Mouse (Mus musculus) bone marrow macrophage, adult 2 months (primary cell): ENCODE measurements around the gene Heca. TPM values are rescaled to one million over a fixed set of nuclear protein-coding genes. Genes with fewer than 3 reads are reported as not detected.
"Not testable (repeated sequence)": the region's sequence is repeated elsewhere in the genome, so short reads cannot be mapped to it uniquely, and the experiment has no call there.

Experiments used
- H3K27ac ChIP-seq: 2 replicates; pipeline ENCODE4 v1.5.1; 2012; ENCODE audit warnings: low read depth, low read length; ENCODE audit not compliant: insufficient read depth
- H3K4me1 ChIP-seq: 2 replicates; pipeline ENCODE4 v1.6.1; 2012; ENCODE audit warnings: low read length; ENCODE audit not compliant: control insufficient read depth, insufficient read depth
- H3K4me3 ChIP-seq: 2 replicates; pipeline ENCODE4 v1.5.1; 2012; ENCODE audit warnings: mild to moderate bottlenecking, low read length, moderate library complexity; ENCODE audit not compliant: insufficient read depth
- CTCF ChIP-seq: IDR thresholded peaks from 2 replicates; pipeline ENCODE4 v1.5.1; 2012; ENCODE audit warnings: low read depth, mild to moderate bottlenecking, low read length, moderate library complexity
- POLR2A ChIP-seq: IDR thresholded peaks from 2 replicates; pipeline ENCODE4 v1.6.1; 2012; ENCODE audit warnings: mild to moderate bottlenecking, low read depth, low read length, borderline replicate concordance
- polyA plus RNA-seq: library from polyadenylated mRNA; stranded (reverse); fragments of >200 nt; gene quantifications from 2 replicates; pipeline ENCODE4 v1.2.4, GENCODE M21; 2012; ENCODE audit not compliant: missing spikeins, insufficient read depth, insufficient read length

Gene Heca
- polyA plus RNA-seq, 1 experiment, result 31.7 TPM

DNA sequence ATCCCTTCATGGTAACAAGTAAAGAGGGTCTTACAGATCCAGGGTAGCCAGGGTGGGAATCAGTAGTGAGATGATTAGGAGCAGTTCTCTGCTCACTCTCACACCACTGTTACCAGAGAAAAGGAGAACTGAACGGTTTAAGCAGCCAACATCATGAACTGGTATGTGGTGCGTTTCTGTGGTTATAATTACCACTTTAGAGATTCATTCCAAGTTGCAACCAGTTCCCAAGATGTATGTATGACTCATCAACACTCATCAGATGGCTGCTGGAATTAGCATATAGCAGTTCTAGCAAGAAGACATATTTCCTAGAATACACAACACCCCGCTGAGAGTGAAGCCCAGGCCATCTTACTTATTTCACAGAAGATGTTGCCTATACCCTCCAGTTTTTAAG lies 105.8 kb downstream of the Heca start:
- Histone ChIP-seq H3K4me1 (peaks cover 10% of the 10 kb centered on the region), H3K27ac (peak overlapping the region; percentile 8; the same call in 1 of the 2 replicates), H3K4me3 (no peak overlapping the region)
- TF ChIP-seq POLR2A, result no peak
- TF ChIP-seq CTCF, result no peak

DNA sequence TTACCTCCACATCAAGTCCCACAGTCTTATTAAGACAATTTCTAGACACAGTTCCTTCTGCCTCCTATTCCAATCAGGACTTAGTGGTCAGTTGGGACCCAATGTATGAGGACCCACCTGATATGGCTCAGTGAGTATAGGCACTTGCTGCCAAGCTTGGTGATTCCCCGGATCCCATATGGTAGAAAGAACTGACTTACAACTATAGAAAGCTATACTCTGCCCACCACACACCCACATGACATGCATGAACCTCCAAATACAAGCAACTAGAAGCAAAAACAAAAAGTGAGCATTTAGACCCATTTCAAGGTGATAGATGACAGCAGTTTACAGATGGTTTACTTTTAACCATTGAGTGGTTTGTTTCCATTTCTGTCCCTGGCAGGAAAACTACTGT lies 111.6 kb downstream of the Heca start:
- TF ChIP-seq CTCF (no peak), POLR2A (no peak)
- Histone ChIP-seq H3K4me3 (no peak overlapping the region), H3K27ac (no peak overlapping the region), H3K4me1 (no peaks in the 10 kb centered on the region)

DNA sequence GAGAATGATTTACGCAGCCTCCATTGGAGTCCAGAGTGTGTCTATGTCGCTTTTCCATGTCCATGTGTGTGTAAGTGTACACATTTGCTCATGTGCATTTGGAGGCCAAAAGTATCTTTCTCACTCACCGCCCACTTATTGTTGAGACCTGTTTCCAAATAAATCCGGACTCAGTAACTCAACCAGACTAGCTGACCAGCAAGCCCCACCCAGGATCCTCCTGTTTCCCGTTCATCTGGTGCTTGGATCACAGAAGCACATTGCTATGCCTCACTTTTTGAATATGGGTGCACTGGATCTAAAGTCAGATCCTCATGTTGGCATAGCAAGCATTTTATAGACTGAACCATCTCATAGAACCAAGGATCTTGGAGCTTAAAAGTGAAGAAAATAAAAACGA lies 112.8 kb downstream of the Heca start:
- TF ChIP-seq CTCF, result no peak
- no peak for TF ChIP-seq POLR2A
- Histone ChIP-seq H3K27ac (no peak overlapping the region), H3K4me1 (no peaks in the 10 kb centered on the region), H3K4me3 (no peak overlapping the region)

DNA sequence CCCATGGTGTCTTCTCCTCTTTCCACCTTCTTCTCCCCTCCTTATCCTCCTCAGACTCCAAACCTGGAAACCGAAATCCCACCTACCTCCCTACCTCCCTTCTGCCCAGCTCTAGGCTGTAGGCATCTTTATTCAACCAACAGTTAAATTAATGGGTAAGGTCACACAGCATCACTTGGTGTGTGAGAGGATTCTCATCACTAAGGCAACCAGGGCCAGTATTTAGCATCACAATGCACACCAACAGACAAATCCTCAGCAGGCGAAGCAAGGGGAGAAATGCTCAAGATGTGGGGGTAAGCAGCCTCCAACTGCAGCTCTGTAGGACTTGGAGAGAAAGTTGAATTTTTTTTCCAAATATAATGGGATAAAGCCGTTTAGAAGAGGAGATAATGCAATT lies 116.8 kb downstream of the Heca start:
- Histone ChIP-seq H3K4me3 (no peak overlapping the region), H3K4me1 (no peaks in the 10 kb centered on the region)

GRCm38 (mm10) chr10:17829205-17829604 lies 118.7 kb downstream of the Heca start:
- H3K27ac ChIP-seq, result no peak overlapping the region

More for the DNA sequence above, 116.8 kb downstream of the Heca start:
- TF ChIP-seq CTCF, result no peak
- H3K27ac ChIP-seq, result no peak overlapping the region

DNA sequence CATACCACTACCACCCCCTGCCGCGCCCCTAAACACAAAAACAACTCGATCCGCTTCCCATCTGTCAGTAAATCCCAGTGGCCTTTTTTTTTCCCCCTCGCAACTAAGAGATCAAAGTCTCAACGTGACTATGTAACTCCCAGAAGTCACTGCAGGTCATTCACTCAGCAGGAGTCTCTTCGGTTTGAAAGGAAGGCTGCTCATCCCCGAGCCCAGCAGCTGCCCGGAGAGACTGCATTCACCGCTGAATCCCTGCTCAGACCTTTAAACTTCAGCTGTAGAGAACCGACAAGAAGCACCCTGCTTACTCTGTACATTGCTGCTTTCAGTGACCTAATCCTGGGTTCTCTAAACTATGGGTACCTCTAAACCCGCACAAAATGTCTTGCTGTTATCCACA lies 120.5 kb downstream of the Heca start:
- TF ChIP-seq POLR2A (no peak), CTCF (no peak)
- Histone ChIP-seq H3K4me3 (no peak overlapping the region), H3K4me1 (no peaks in the 10 kb centered on the region), H3K27ac (no peak overlapping the region)

More at GRCm38 (mm10) chr10:17829205-17829604, 118.7 kb downstream of the Heca start:
- no peak overlapping the region for H3K4me3 ChIP-seq
- H3K4me1 ChIP-seq, result no peaks in the 10 kb centered on the region
- TF ChIP-seq CTCF (no peak), POLR2A (no peak)

- H3K4me1 ChIP-seq, H3K27ac ChIP-seq, H3K4me3 ChIP-seq: not testable (repeated sequence)
Observed at GRCm38 (mm10) chr10:17820422-17820821, 127.4 kb downstream of the Heca start.

Other genes with a start within 250 kb of the Heca start
- 136 and 143 TPM in 2 replicates for gene Cited2, start 224.8 kb downstream of the Heca start, polyA plus RNA-seq
- gene Txlnb, start 151.8 kb downstream of the Heca start, polyA plus RNA-seq, result 0.72 and 0.82 TPM in 2 replicates
- gene Abracl, start 75.2 kb upstream of the Heca start, polyA plus RNA-seq, result 107 and 136 TPM in 2 replicates
- gene Reps1, start 107.8 kb upstream of the Heca start, polyA plus RNA-seq, result 23.1 and 27.2 TPM in 2 replicates